Mouse (Mus musculus) myocyte (in vitro differentiated cells): ENCODE results near the gene Postn.

Experiments used
- E2F4 ChIP-seq: IDR thresholded peaks from one replicate; pipeline ENCODE4 v1.6.1; 2011; ENCODE audit warnings: mild to moderate bottlenecking, control low read depth, moderate library complexity; ENCODE audit not compliant: insufficient read depth
- MAX ChIP-seq: IDR thresholded peaks from one replicate; pipeline ENCODE4 v1.6.1; 2011; ENCODE audit warnings: low read depth, mild to moderate bottlenecking, control low read depth
- MYOD1 ChIP-seq, 3 experiments: IDR thresholded peaks; one replicate each; pipeline ENCODE4 v1.6.1; 2011; ENCODE audit warnings: control low read depth in 2 of 3, low read depth in 2 of 3, mild to moderate bottlenecking in 2 of 3, moderate library complexity in 1 of 3; ENCODE audit not compliant: insufficient read length in 2 of 3, control insufficient read depth in 1 of 3
- MYOG ChIP-seq, 3 experiments: IDR thresholded peaks; one replicate each; pipeline ENCODE4 v1.6.1; 2011; ENCODE audit warnings: control low read depth in 2 of 3, low read depth in 2 of 3, mild to moderate bottlenecking in 2 of 3; ENCODE audit not compliant: insufficient read length in 2 of 3, control insufficient read depth in 1 of 3, insufficient read depth in 1 of 3
- POLR2A ChIP-seq: IDR thresholded peaks from one replicate; pipeline ENCODE4 v1.6.1; 2011; ENCODE audit warnings: low read depth, mild to moderate bottlenecking, control low read depth, moderate library complexity; ENCODE audit not compliant: insufficient read length
- TCF12 ChIP-seq: IDR thresholded peaks from one replicate; pipeline ENCODE4 v1.6.1; 2011; ENCODE audit warnings: mild to moderate bottlenecking, control low read depth; ENCODE audit not compliant: poor library complexity, insufficient read depth, severe bottlenecking
- USF1 ChIP-seq: IDR thresholded peaks from one replicate; pipeline ENCODE4 v1.6.1; 2011; ENCODE audit warnings: low read depth, mild to moderate bottlenecking, control low read depth, moderate library complexity

- TF ChIP-seq POLR2A, result no peak
- TF ChIP-seq E2F4, result no peak
- TF ChIP-seq MYOG (IDR thresholded peaks at IDR 0.05; ENCODE audit: control insufficient read depth in 1 of 3, insufficient read depth in 1 of 3, insufficient read length in 2 of 3, low read depth in 2 of 3), result no peak
- no peak for TF ChIP-seq USF1
- TF ChIP-seq TCF12, result no peak
- TF ChIP-seq MYOD1 (IDR thresholded peaks at IDR 0.05; ENCODE audit: control insufficient read depth in 1 of 3, insufficient read length in 2 of 3, low read depth in 2 of 3), result no peak
- no peak for TF ChIP-seq MAX
These were observed 16.7 kb downstream of the Postn start for GRCm38 (mm10) chr3:54377647-54378046.
